Mouse (Mus musculus): ENCODE data around the gene Ctcfl.
A peak's percentile ranks its signal among the peaks of the same experiment; 100 is the strongest.

The Ctcfl gene

GRCm38 (mm10) chr2:173047471-173047870 is 71.9 kb downstream of the Ctcfl start:
- DNase-seq (ENCODE audit: low spot score in 2 of 2) = peak in 1 of 2 experiments; percentile 34

GRCm38 (mm10) chr2:173046582-173047297 is 72.6 kb downstream of the Ctcfl start:
- DNase-seq (ENCODE audit: low spot score in 2 of 2) = peak; percentile 56 to 74

GRCm38 (mm10) chr2:173044198-173044970 is 74.9 kb downstream of the Ctcfl start:
- DNase-seq (ENCODE audit: low spot score in 2 of 2) = no peak
